Mouse (Mus musculus) MEL (cell line): ENCODE measurements around the gene Mpv17l. TPM values are rescaled to one million over a fixed set of nuclear protein-coding genes. Genes with fewer than 3 reads are reported as not detected.

ENCODE experiments used
- DNase-seq: peaks from one replicate; pipeline ENCODE4 v3.0.0; 2011; ENCODE audit warnings: low read depth, low spot score
- H3K27ac ChIP-seq: 2 replicates; pipeline ENCODE4 v1.5.1; 2012; ENCODE audit warnings: low read depth, mild to moderate bottlenecking, control low read depth, low read length, moderate library complexity; ENCODE audit not compliant: control insufficient read depth
- H3K27me3 ChIP-seq, 2 experiments: fragments of 150-350 bp in 1 of 2; sonication (generic) in 1 of 2; 2 replicates each; pipeline ENCODE4 v1.6.1; 2012; ENCODE audit warnings: low read length in 2 of 2, mild to moderate bottlenecking in 2 of 2, improper control_type of control experiment in 1 of 2, moderate library complexity in 1 of 2; ENCODE audit not compliant: insufficient read depth in 2 of 2, control insufficient read depth in 1 of 2
- H3K36me3 ChIP-seq, 2 experiments: 2 replicates each; pipeline ENCODE4 v1.6.1; 2012 to 2014; ENCODE audit warnings: low read length in 2 of 2, improper control_type of control experiment in 1 of 2, inconsistent platforms in 1 of 2, mild to moderate bottlenecking in 1 of 2; ENCODE audit not compliant: insufficient read depth in 2 of 2, control insufficient read depth in 1 of 2
- H3K4me1 ChIP-seq, 2 experiments: fragments of 150-350 bp in 1 of 2; sonication (generic) in 1 of 2; 2 replicates each; pipeline ENCODE4 v1.6.1; 2012; ENCODE audit warnings: low read length in 2 of 2, improper control_type of control experiment in 1 of 2, mild to moderate bottlenecking in 1 of 2; ENCODE audit not compliant: insufficient read depth in 2 of 2, control insufficient read depth in 1 of 2
- H3K4me3 ChIP-seq, 2 experiments: fragments of 150-350 bp in 1 of 2; sonication (generic) in 1 of 2; 2 replicates each; pipeline ENCODE4 v1.5.1; 2012; ENCODE audit warnings: low read depth in 2 of 2, low read length in 2 of 2, mild to moderate bottlenecking in 2 of 2, moderate library complexity in 2 of 2, control low read depth in 1 of 2, improper control_type of control experiment in 1 of 2; ENCODE audit not compliant: control insufficient read depth in 1 of 2, insufficient read depth in 1 of 2
- H3K79me2 ChIP-seq: 2 replicates; pipeline ENCODE4 v1.6.1; 2012; ENCODE audit warnings: mild to moderate bottlenecking, low read length, moderate library complexity; ENCODE audit not compliant: control insufficient read depth, poor library complexity, insufficient read depth
- H3K9ac ChIP-seq: 2 replicates; pipeline ENCODE4 v1.6.1; 2012; ENCODE audit warnings: low read depth, mild to moderate bottlenecking, control low read depth, low read length, moderate library complexity; ENCODE audit not compliant: control insufficient read depth, poor library complexity, severe bottlenecking
- H3K9me3 ChIP-seq: fragments of 150-350 bp; sonication (generic); replicated peaks from 2 replicates; pipeline ENCODE4 v1.6.1; 2012; ENCODE audit warnings: mild to moderate bottlenecking, low read length, improper control_type of control experiment, moderate library complexity; ENCODE audit not compliant: insufficient read depth
- CHD1 ChIP-seq: IDR thresholded peaks from 2 replicates; pipeline ENCODE4 v1.6.1; 2012; ENCODE audit warnings: low read depth, mild to moderate bottlenecking, inconsistent platforms, low read length, improper control_type of control experiment
- CHD2 ChIP-seq: IDR thresholded peaks from 2 replicates; pipeline ENCODE4 v1.6.1; 2011; ENCODE audit warnings: low read length, improper control_type of control experiment
- CTCF ChIP-seq, 3 experiments: IDR thresholded peaks in 2 of 3; conservative IDR thresholded peaks in 1 of 3; 2 replicates each; pipeline ENCODE4 v1.5.1; 2011 to 2012; ENCODE audit warnings: low read length in 3 of 3, low read depth in 2 of 3, mild to moderate bottlenecking in 2 of 3, improper control_type of control experiment in 1 of 3, inconsistent platforms in 1 of 3, mixed read lengths in 1 of 3, moderate library complexity in 1 of 3; ENCODE audit not compliant: control insufficient read depth in 1 of 3, insufficient read depth in 1 of 3, poor library complexity in 1 of 3, severe bottlenecking in 1 of 3
- ELF1 ChIP-seq: IDR thresholded peaks from 2 replicates; pipeline ENCODE4 v1.6.1; 2014; ENCODE audit warnings: low read depth, mild to moderate bottlenecking, inconsistent platforms, low read length, improper control_type of control experiment, moderate library complexity
- EP300 ChIP-seq, 2 experiments: IDR thresholded peaks; 2 replicates each; pipeline ENCODE4 v1.6.1; 2011; ENCODE audit warnings: improper control_type of control experiment in 2 of 2, low read length in 2 of 2, low read depth in 1 of 2, mild to moderate bottlenecking in 1 of 2
- ETS1 ChIP-seq: IDR thresholded peaks from 2 replicates; pipeline ENCODE4 v1.6.1; 2012; ENCODE audit warnings: low read depth, mild to moderate bottlenecking, inconsistent platforms, low read length, improper control_type of control experiment, moderate library complexity
- GATA1 ChIP-seq: IDR thresholded peaks from 2 replicates; pipeline ENCODE4 v1.6.1; 2011; ENCODE audit warnings: low read depth, low read length, improper control_type of control experiment
- HCFC1 ChIP-seq: IDR thresholded peaks from 2 replicates; pipeline ENCODE4 v1.6.1; 2012; ENCODE audit warnings: low read depth, mild to moderate bottlenecking, inconsistent platforms, low read length, improper control_type of control experiment, moderate library complexity
- JUND ChIP-seq: IDR thresholded peaks from 2 replicates; pipeline ENCODE4 v1.6.1; 2011; ENCODE audit warnings: low read depth, mild to moderate bottlenecking, improper control_type of control experiment, low read length
- MXI1 ChIP-seq: IDR thresholded peaks from 2 replicates; pipeline ENCODE4 v1.6.1; 2011; ENCODE audit warnings: mild to moderate bottlenecking, low read depth, low read length, improper control_type of control experiment
- MYC ChIP-seq: IDR thresholded peaks from 2 replicates; pipeline ENCODE4 v1.6.1; 2011; ENCODE audit warnings: low read depth, mild to moderate bottlenecking, low read length, improper control_type of control experiment, moderate library complexity
- POLR2A ChIP-seq, 2 experiments: IDR thresholded peaks; 2 replicates each; pipeline ENCODE4 v1.6.1; 2011 to 2012; ENCODE audit warnings: low read length in 2 of 2, mild to moderate bottlenecking in 2 of 2, control low read depth in 1 of 2, improper control_type of control experiment in 1 of 2, low read depth in 1 of 2, moderate library complexity in 1 of 2; ENCODE audit not compliant: control insufficient read depth in 1 of 2, insufficient read depth in 1 of 2, poor library complexity in 1 of 2
- POLR2AphosphoS5 ChIP-seq: IDR thresholded peaks from 2 replicates; pipeline ENCODE4 v1.6.1; 2012; ENCODE audit warnings: low read depth, borderline replicate concordance, mild to moderate bottlenecking, inconsistent platforms, low read length, moderate library complexity, mixed read lengths
- RCOR1 ChIP-seq: IDR thresholded peaks from 2 replicates; pipeline ENCODE4 v1.6.1; 2012; ENCODE audit warnings: low read depth, mild to moderate bottlenecking, inconsistent platforms, low read length, improper control_type of control experiment
- TAL1 ChIP-seq: IDR thresholded peaks from 2 replicates; pipeline ENCODE4 v1.6.1; 2012; ENCODE audit warnings: mild to moderate bottlenecking, inconsistent platforms, low read length, moderate library complexity, mixed read lengths
- TBP ChIP-seq: IDR thresholded peaks from 2 replicates; pipeline ENCODE4 v1.8.0; 2011; ENCODE audit warnings: low read depth, low read length, improper control_type of control experiment
- USF2 ChIP-seq, 2 experiments: IDR thresholded peaks; 2 replicates each; pipeline ENCODE4 v1.6.1; 2011 to 2012; ENCODE audit warnings: improper control_type of control experiment in 2 of 2, low read length in 2 of 2, borderline replicate concordance in 1 of 2, inconsistent platforms in 1 of 2, low read depth in 1 of 2, mild to moderate bottlenecking in 1 of 2; ENCODE audit not compliant: insufficient read depth in 1 of 2
- ZC3H11A ChIP-seq: IDR thresholded peaks from 2 replicates; pipeline ENCODE4 v1.6.1; 2012; ENCODE audit warnings: low read depth, mild to moderate bottlenecking, inconsistent platforms, low read length, improper control_type of control experiment
- polyA plus RNA-seq, 2 experiments: library from polyadenylated mRNA; stranded (reverse) in 1 of 2; unstranded in 1 of 2; fragments of >175 nt in 1 of 2; fragments of >200 nt in 1 of 2; gene quantifications; 2 replicates each; pipeline versions ENCODE4 v1.2.1 to v1.2.4; 2012; ENCODE audit warnings: low replicate concordance in 2 of 2, low read depth in 1 of 2; ENCODE audit not compliant: insufficient read length in 2 of 2, insufficient read depth in 1 of 2, missing spikeins in 1 of 2
- total RNA-seq: library from RNA; depleted of rRNA; stranded (reverse); fragments of 300-350 nt; gene quantifications from 2 replicates; pipeline ENCODE4 v1.2.3, GENCODE M21; 2012

Gene Mpv17l
- total and polyA plus RNA-seq, 3 experiments = 0.77 to 2.3 TPM; not detected in 1

GRCm38 (mm10) chr16:13940139-13940846 is 37.3 kb downstream of the Mpv17l start (continued):
- TF ChIP-seq ELF1 (no peak), ETS1 (no peak), MYC (no peak), CHD1 (no peak)

GRCm38 (mm10) chr16:13940847-13941395 is 38.0 kb downstream of the Mpv17l start:
- no peak for TF ChIP-seq TAL1
- TF ChIP-seq POLR2A (IDR thresholded peaks at IDR 0.05; ENCODE audit: control insufficient read depth in 1 of 2, insufficient read depth in 1 of 2, low read depth in 1 of 2, low read length in 2 of 2, poor library complexity in 1 of 2) = no peak
- TF ChIP-seq ELF1 = no peak
- no peak for TF ChIP-seq POLR2AphosphoS5
- no peak for TF ChIP-seq GATA1
- no peak for TF ChIP-seq EP300 (IDR thresholded peaks at IDR 0.05; ENCODE audit: low read depth in 1 of 2, low read length in 2 of 2)
- no peak for TF ChIP-seq CHD1
- TF ChIP-seq HCFC1 = no peak
- TF ChIP-seq CHD2 = no peak
- no peak for TF ChIP-seq RCOR1
- no peak for TF ChIP-seq MXI1
- no peak for TF ChIP-seq CTCF (IDR thresholded peaks at IDR 0.05 in 2 of 3, conservative IDR thresholded peaks at IDR 0.05 in 1 of 3; ENCODE audit: control insufficient read depth in 1 of 3, insufficient read depth in 1 of 3, low read depth in 2 of 3, low read length in 3 of 3, poor library complexity in 1 of 3, severe bottlenecking in 1 of 3)
- no peak for TF ChIP-seq ZC3H11A
- TF ChIP-seq TBP = no peak
- no peak for TF ChIP-seq JUND
- no peak for TF ChIP-seq USF2 (IDR thresholded peaks at IDR 0.05; ENCODE audit: borderline replicate concordance in 1 of 2, insufficient read depth in 1 of 2, low read depth in 1 of 2, low read length in 2 of 2)
- Histone ChIP-seq H3K27ac (no peak overlapping the region), H3K79me2 (no peaks in the 10 kb centered on the region), H3K36me3 (peaks cover 0 to 4% of the 10 kb centered on the region in 2 experiments; a peak in 2 of 4 replicates), H3K9ac (no peak overlapping the region), H3K9me3 (no peaks in the 10 kb centered on the region), H3K27me3 (no peaks in the 10 kb centered on the region), H3K4me1 (peaks cover 0 to 2% of the 10 kb centered on the region in 2 experiments; a peak in 1 of 4 replicates), H3K4me3 (no peak overlapping the region)
- DNase-seq = no peak
